Mouse (Mus musculus): ENCODE results near the gene Bax.

GRCm38 (mm10) chr7:45461326-45461725 is 5.4 kb downstream of the Bax start:
- TF ChIP-seq CTCF (IDR thresholded peaks at IDR 0.05; ENCODE audit: low read depth, low read length), result no peak
- TF ChIP-seq POLR2A (IDR thresholded peaks at IDR 0.05; ENCODE audit: extremely low read depth, insufficient read depth, low read length), result no peak

All from liver, adult 2 months (tissue).